Mouse (Mus musculus) embryonic fibroblast, embryonic 13.5 days (primary cell): Measurements from ENCODE around the gene Ssr1.

Experiments
- CTCF ChIP-seq: IDR thresholded peaks from 2 replicates; pipeline ENCODE4 v1.5.1; 2011; ENCODE audit warnings: mild to moderate bottlenecking, control low read depth, low read length, moderate library complexity, borderline replicate concordance; ENCODE audit not compliant: insufficient read depth
- POLR2A ChIP-seq: IDR thresholded peaks from 2 replicates; pipeline ENCODE4 v1.6.1; 2011; ENCODE audit warnings: low read depth, mild to moderate bottlenecking, control low read depth, low read length, moderate library complexity

DNA sequence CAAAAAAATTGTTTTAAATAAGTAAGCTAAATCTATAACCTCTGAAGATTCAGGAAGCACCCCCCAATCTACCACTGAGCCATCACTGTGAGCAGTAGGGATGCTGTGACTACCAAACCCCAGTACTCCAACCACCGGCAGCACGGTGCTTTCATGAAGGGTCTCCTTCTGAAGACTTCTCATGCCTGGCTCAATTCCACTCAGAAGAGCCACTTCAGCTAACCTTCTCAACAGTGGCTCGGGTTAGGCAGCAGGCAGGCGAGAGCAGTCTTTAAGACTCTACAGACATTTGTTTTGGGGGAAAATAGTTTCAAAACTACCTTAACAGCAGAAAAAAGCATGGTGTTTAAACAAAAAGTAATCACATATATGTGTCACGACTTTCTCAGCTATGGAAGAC is 13.0 kb downstream of the Ssr1 start:
- TF ChIP-seq CTCF: no peak
- no peak for TF ChIP-seq POLR2A
